Mouse (Mus musculus) hindbrain, embryonic 16.5 days (tissue): ENCODE data around the gene Smpdl3b. TPM values are rescaled to one million over a fixed set of nuclear protein-coding genes. Genes with fewer than 3 reads are reported as not detected.
"Not testable (repeated sequence)": the region's sequence is repeated elsewhere in the genome, so short reads cannot be mapped to it uniquely, and the experiment has no call there.

Experiments
- ATAC-seq: fragments of 200-750 bp; cut with Nextera tagmentation; 2 replicates; pipeline ENCODE4 v1.8.0; 2017; ENCODE audit warnings: moderate TSS enrichment, moderate library complexity
- H3K27ac ChIP-seq: fragments of 300-500 bp; sonication (generic); 2 replicates; pipeline ENCODE4 v1.5.1; 2014; ENCODE audit warnings: low read depth, mild to moderate bottlenecking, control low read depth, low read length, moderate library complexity
- H3K27me3 ChIP-seq: fragments of 300-500 bp; sonication (generic); replicated peaks from 2 replicates; pipeline ENCODE4 v1.6.1; 2014; ENCODE audit warnings: low read length; ENCODE audit not compliant: control insufficient read depth, insufficient read depth
- H3K36me3 ChIP-seq: fragments of 300-500 bp; sonication (generic); 2 replicates; pipeline ENCODE4 v1.6.1; 2014; ENCODE audit warnings: mild to moderate bottlenecking, low read length, moderate library complexity, mixed read lengths; ENCODE audit not compliant: control insufficient read depth, insufficient read depth
- H3K4me1 ChIP-seq: fragments of 300-500 bp; sonication (generic); 2 replicates; pipeline ENCODE4 v1.6.1; 2014; ENCODE audit warnings: low read depth, low read length; ENCODE audit not compliant: control insufficient read depth, insufficient read depth
- H3K4me2 ChIP-seq: fragments of 300-500 bp; sonication (generic); 2 replicates; pipeline ENCODE4 v1.6.1; 2014; ENCODE audit warnings: mild to moderate bottlenecking, low read length, control low read depth, moderate library complexity
- H3K4me3 ChIP-seq: fragments of 300-500 bp; sonication (generic); 2 replicates; pipeline ENCODE4 v1.5.1; 2014; ENCODE audit warnings: mild to moderate bottlenecking, low read length, control low read depth, moderate library complexity
- H3K9ac ChIP-seq: fragments of 300-500 bp; sonication (generic); 2 replicates; pipeline ENCODE4 v1.6.1; 2014; ENCODE audit warnings: low read depth, mild to moderate bottlenecking, control low read depth, low read length, moderate library complexity
- H3K9me3 ChIP-seq: fragments of 300-500 bp; sonication (generic); 2 replicates; pipeline ENCODE4 v1.6.1; 2014; ENCODE audit warnings: mild to moderate bottlenecking, low read length, moderate library complexity; ENCODE audit not compliant: control insufficient read depth
- WGBS: fragments of 180-500 bp; shearing (Covaris S2); extraction: QIAGEN DNeasy Blood & Tissue Kit; methylation state at CpG from one replicate; pipeline ENCODE4 v1.1.7; 2014; 5-methylcytosine and 5-hydroxymethylcytosine counted together
- polyA plus RNA-seq: library from polyadenylated mRNA; unstranded; fragments of >200 nt; fragmentation: Nextera tagmentation; extraction: Ambion mirVana; gene quantifications from 2 replicates; pipeline ENCODE4 v1.2.1, GENCODE M21; 2015

The Smpdl3b gene
- polyA plus RNA-seq, 1 experiment from 2014 or later, result 0.64 TPM

DNA sequence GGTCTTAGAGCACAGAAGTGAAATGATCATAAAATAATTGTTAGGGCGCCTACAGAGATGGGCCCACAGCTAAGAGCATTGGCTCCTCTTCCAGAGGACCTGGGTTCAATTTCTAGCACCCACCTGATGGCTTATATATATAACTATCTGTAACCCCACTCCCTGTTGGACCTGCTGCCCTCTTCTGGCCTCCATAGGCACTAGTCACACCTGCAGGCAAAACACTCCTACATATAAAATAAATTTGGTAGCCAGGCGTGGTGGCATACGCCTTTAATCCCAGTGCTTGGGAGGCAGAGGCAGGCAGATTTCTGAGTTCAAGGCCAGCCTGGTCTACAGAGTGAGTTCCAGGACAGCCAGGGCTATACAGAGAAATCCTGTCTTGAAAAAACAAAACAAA lies 6.1 kb upstream of the Smpdl3b start:
- not testable (repeated sequence) for H3K27me3 ChIP-seq, H3K4me2 ChIP-seq, ATAC-seq, H3K36me3 ChIP-seq, H3K4me3 ChIP-seq, H3K9me3 ChIP-seq, H3K27ac ChIP-seq, H3K9ac ChIP-seq, H3K4me1 ChIP-seq
- 82% methylated on average over 3 of the region's 3 CpGs for WGBS

DNA sequence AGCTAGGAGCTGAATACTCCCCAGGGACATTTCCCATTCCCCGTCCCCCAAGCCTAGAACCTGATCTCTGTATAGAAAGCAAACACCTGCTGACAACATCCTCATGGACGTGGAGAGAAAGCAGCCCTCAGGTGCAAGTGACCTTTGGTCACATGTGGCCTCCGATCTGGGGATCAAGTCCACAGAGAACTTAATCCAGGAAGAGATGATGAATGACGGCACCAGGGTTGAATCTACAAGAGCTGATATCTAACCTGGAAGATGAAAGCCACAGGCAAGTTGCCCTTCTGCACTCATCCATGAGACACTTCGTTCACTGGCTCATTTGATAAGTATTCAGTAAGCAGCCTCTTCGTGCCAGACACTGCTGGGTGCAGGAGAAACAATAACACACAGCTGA lies 5.5 kb upstream of the Smpdl3b start:
- Histone ChIP-seq H3K27ac (no peak overlapping the region), H3K4me3 (no peak overlapping the region), H3K4me1 (no peaks in the 10 kb centered on the region), H3K36me3 (no peaks in the 10 kb centered on the region), H3K9ac (no peak overlapping the region), H3K4me2 (no peak overlapping the region), H3K9me3 (no peaks in the 10 kb centered on the region), H3K27me3 (0 out of 2 replicates have a peak, but pooled peaks cover under 1% of the 10 kb centered on the region)
- WGBS, result 73% methylated on average over 6 of the region's 6 CpGs
- ATAC-seq, result no peak

DNA sequence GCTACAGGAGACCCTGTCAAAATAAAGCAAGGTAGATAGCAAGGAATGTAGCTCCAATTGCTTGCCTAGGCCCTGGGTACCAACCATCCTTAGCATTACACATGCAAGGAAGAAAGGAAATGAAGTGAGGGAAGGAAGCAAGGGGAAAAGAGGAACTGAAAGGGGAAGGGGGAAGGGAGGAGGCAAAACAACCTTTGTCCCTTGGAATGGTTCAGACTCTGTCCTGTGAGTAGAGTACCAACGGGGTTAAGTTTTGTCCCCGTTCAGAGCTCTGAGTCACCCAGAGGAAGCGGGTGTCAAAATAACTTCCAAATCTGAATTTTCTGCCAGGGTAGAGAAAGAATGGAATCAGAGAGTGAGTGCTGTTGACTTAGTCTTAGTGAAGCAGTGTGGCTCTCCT lies 3.2 kb upstream of the Smpdl3b start:
- no peak overlapping the region for H3K4me3 ChIP-seq
- H3K27me3 ChIP-seq, result 0 out of 2 replicates have a peak, but pooled peaks cover 5% of the 10 kb centered on the region
- H3K4me2 ChIP-seq, result no peak overlapping the region
- H3K9me3 ChIP-seq, result no peaks in the 10 kb centered on the region
- no peaks in the 10 kb centered on the region for H3K36me3 ChIP-seq
- 74% methylated on average over 3 of the region's 3 CpGs for WGBS
- no peak overlapping the region for H3K27ac ChIP-seq
- no peak for ATAC-seq
- no peak overlapping the region for H3K9ac ChIP-seq
- peaks cover 4% of the 10 kb centered on the region; the same call in 1 of the 2 replicates for H3K4me1 ChIP-seq

DNA sequence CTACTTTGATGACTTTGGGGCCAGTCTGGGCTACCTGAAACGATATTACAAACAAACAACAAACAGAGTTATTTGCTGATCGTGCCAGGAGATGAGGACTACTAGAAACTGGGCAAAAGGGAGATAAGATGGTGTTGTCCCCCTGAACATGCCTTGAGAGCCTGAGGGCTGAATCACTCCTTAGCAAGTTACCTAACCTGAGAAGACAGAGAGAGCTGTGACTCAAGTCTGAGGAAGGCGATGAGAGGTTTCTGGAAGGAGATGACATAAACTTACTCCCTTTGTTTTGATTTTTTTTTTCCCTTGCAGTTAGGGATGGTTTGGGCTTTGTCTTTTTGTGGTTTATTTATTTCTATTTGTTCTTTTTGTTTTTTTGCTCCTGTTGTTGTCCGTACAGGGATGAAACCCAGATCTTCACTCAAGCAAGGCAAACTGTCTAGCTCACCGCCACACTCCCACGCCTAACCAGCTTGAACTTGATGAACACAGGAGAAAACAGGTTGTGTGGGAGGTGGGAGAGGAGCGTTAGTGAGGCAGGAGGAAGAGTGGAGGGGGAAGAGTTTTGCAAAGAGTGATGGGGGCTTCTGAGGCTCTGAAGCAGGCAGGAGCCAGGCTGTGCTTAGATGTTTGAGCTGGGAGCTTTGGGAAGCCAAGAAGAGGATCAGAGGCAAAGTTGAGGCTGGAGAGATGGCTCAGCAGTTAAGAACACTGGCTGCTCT lies 740 bp upstream of the Smpdl3b start:
- Histone ChIP-seq H3K27ac (no peak overlapping the region), H3K9ac (no peak overlapping the region), H3K4me2 (no peak overlapping the region; the same call in 1 of the 2 replicates), H3K36me3 (no peaks in the 10 kb centered on the region), H3K9me3 (no peaks in the 10 kb centered on the region), H3K4me3 (no peak overlapping the region), H3K27me3 (0 out of 2 replicates have a peak, but pooled peaks cover 5% of the 10 kb centered on the region), H3K4me1 (peaks cover 4% of the 10 kb centered on the region; the same call in 1 of the 2 replicates)
- ATAC-seq, result no peak
- WGBS, result 84% methylated on average over 7 of the region's 7 CpGs

DNA sequence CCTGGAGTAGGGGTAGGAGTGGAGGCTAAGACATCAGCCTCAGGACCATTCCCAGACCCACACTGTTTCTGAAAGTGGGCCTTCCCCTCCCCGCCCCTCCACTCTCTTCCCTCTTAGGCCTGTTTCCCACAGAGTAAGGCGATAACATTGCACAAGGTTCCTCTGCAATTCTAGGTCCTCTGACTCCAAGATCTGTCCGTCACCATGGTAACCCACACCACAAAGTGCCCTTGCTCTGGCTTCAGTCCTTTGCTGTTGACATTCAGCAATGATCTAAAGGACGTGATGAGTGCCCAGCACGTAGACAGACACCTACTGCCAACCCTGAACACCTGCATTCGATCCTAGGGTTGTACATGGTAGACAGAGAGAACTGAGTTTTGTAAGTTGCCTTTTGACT lies 4.1 kb downstream of the Smpdl3b start:
- H3K9me3 ChIP-seq, result no peaks in the 10 kb centered on the region
- H3K4me1 ChIP-seq, result peaks cover 4% of the 10 kb centered on the region; the same call in 1 of the 2 replicates
- ATAC-seq, result no peak
- H3K4me3 ChIP-seq, result no peak overlapping the region
- no peaks in the 10 kb centered on the region for H3K36me3 ChIP-seq
- no peak overlapping the region; the same call in 1 of the 2 replicates for H3K9ac ChIP-seq
- H3K4me2 ChIP-seq, result no peak overlapping the region
- WGBS, result 72% methylated on average over 6 of the region's 6 CpGs
- H3K27me3 ChIP-seq, result 0 out of 2 replicates have a peak, but pooled peaks cover 5% of the 10 kb centered on the region
- H3K27ac ChIP-seq, result no peak overlapping the region

DNA sequence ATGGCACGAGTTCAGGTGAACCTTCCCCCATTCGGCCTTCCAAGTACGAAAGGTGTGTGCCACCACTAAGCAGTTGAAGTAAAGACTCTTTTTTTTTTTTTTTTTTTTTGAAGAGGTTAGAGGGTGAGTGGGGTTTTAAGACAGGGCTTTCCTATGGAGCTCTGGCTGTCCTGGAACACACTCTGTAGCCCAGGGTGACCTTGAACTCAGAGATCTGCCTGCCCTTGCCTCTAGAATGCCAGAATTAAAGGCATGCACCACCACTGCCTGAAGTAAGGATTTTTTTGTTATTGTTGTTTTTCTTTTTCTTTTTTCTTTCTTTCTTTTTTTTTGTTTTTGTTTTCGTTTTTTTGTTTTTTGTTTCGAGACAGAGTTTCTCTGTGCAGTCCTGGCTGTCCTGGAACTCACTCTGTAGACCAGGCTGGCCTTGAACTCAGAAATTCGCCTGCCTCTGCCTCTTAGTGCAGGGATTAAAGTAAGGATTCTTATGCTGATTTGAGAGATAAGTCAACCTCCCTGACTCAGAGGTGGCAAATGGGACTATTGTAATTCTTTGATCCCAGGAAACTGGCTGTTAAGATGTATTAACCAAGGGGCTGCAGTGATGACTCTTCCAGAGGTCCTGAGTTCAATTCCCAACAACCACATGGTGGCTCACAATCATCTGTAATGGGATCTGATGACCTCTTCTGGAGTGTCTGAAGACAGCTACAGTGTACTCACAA lies 7.6 kb downstream of the Smpdl3b start:
- Histone ChIP-seq H3K36me3 (no peaks in the 10 kb centered on the region), H3K9ac (no peak overlapping the region), H3K27ac (no peak overlapping the region), H3K4me1 (peaks cover under 1% of the 10 kb centered on the region; the same call in 1 of the 2 replicates), H3K27me3 (no peaks in the 10 kb centered on the region), H3K4me2 (no peak overlapping the region), H3K4me3 (no peak overlapping the region), H3K9me3 (no peaks in the 10 kb centered on the region)
- 88% methylated on average over 6 of the region's 6 CpGs for WGBS
- ATAC-seq, result no peak

DNA sequence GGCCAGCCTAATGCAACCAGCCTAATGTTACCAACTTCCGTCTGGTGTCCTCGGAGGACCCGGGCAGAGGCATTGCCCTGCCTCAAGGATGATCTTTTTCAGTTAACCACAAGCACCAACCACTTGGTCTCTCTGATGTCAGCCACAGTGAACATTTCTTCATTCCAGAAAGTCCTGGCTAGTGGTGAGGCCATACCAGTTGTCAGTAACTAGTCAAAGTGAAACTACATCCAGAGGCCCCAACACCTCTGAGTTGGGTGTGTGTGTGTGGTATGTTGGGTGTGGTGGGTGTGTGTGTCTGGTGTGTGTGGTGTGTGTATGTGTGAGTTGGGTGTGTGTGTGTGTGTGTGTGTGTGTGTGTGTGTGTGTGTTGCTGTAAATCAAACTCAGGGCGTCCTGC lies 8.3 kb downstream of the Smpdl3b start:
- Histone ChIP-seq H3K36me3 (no peaks in the 10 kb centered on the region), H3K9me3 (no peaks in the 10 kb centered on the region), H3K4me3 (no peak overlapping the region), H3K27me3 (no peaks in the 10 kb centered on the region), H3K27ac (no peak overlapping the region), H3K4me1 (peaks cover 7% of the 10 kb centered on the region), H3K4me2 (no peak overlapping the region), H3K9ac (no peak overlapping the region)
- WGBS, result 94% methylated on average over 4 of the region's 4 CpGs
- ATAC-seq, result no peak

DNA sequence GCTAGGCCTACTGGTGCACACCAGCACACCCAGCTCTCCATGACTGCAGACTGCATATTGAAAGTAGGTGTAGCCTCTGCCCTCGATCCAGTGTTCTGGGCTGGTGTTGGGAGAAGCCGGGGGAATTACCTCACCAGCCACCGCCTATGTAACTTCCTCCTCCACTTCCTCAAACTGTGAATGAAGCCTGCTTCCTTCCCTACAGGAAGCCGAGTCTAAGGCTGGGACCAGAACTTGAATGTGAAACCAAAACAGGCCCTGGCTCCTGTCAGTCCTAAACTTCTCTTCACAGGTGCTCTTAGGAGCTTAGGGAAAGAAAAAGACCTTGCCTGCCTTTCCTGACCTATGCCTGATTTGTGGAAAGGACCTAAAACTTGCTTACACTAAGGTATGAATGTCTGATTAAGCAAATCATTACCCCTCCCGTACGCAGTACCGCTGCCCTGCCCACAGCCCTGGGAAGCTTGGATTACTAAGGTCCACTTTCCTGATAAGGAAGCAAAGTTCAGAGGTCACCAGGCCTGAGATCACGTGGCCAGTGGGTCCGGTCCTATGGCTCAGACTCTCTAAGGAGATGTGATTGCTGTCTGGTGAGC lies 9.3 kb downstream of the Smpdl3b start:
- Histone ChIP-seq H3K4me2 (no peak overlapping the region), H3K27ac (no peak overlapping the region), H3K4me1 (peaks cover 9% of the 10 kb centered on the region), H3K27me3 (no peaks in the 10 kb centered on the region), H3K9ac (no peak overlapping the region), H3K4me3 (no peak overlapping the region), H3K9me3 (no peaks in the 10 kb centered on the region), H3K36me3 (no peaks in the 10 kb centered on the region)
- WGBS, result 68% methylated on average over 9 of the region's 9 CpGs
- no peak for ATAC-seq

DNA sequence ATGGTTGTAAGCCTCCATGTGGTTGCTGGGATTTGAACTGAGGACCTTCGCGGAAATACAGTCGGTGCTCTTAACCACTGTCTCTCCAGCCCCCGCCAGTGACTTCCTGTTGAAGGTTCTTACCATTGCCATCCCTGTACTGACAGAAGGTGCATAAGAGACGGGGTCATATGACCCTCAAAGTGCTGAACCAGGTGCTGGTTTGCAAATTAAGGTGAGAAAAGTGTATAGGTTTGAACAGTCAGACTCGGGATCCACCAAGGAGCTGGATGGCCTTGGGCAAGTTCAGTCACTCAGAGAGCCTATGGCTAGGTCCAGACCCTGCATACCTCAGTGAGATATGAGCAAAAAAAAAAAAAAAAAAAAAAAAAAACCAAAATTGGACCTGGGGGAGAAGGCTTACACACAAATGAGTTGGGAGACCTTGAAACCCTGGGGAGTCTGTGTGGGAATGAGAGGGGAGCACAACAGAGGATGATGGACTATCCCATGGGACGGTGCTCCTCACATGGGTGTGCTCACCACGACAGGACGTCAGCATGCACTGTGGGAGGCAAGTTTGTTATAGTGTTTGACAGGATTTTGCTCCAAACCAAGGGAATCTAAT lies 10.0 kb downstream of the Smpdl3b start:
- ATAC-seq, result no peak

More for the DNA sequence above, 10.0 kb downstream of the Smpdl3b start:
- no peaks in the 10 kb centered on the region for H3K9me3 ChIP-seq
- no peaks in the 10 kb centered on the region for H3K36me3 ChIP-seq
- H3K4me2 ChIP-seq, result no peak overlapping the region
- H3K27ac ChIP-seq, result no peak overlapping the region
- no peaks in the 10 kb centered on the region for H3K27me3 ChIP-seq
- WGBS, result 87% methylated on average over 9 of the region's 9 CpGs
- H3K9ac ChIP-seq, result no peak overlapping the region
- H3K4me1 ChIP-seq, result peaks cover 9% of the 10 kb centered on the region
- H3K4me3 ChIP-seq, result no peak overlapping the region
